Mouse (Mus musculus): ENCODE measurements at regions not wholly inside any gene's neighbourhood (a gene's known extent, or its start where the extent isn't known, plus 50 kb on each side); places are given as distances from the start of the nearest gene placed in this dataset.

GRCm38 (mm10) chr3:103493623-103494022 is 81.4 kb upstream of the Syt6 start:
- no peak for TF ChIP-seq POLR2A (IDR thresholded peaks at IDR 0.05; ENCODE audit: borderline replicate concordance, insufficient read depth, low read length)
- TF ChIP-seq CTCF (IDR thresholded peaks at IDR 0.05; ENCODE audit: borderline replicate concordance, insufficient read depth, low read depth, low read length): no peak
